Mouse (Mus musculus) forebrain, postnatal 0 days (tissue): Measurements from ENCODE around the gene Aldh18a1. TPM values are rescaled to one million over a fixed set of nuclear protein-coding genes. Genes with fewer than 3 reads are reported as not detected.

ENCODE experiments used
- ATAC-seq: fragments of 200-750 bp; cut with Nextera tagmentation; 2 replicates; pipeline ENCODE4 v1.8.0; 2017; ENCODE audit warnings: mild to moderate bottlenecking, moderate library complexity
- DNase-seq: peaks from one replicate; pipeline ENCODE4 v3.0.0-alpha.2; 2015
- H3K27ac ChIP-seq: fragments of 300-500 bp; sonication (generic); 2 replicates; pipeline ENCODE4 v1.5.1; 2014; ENCODE audit warnings: low read depth, mild to moderate bottlenecking, antibody characterized with exemption, low read length, moderate library complexity, mixed read lengths
- H3K27me3 ChIP-seq: fragments of 300-500 bp; sonication (generic); 2 replicates; pipeline ENCODE4 v1.6.1; 2014; ENCODE audit warnings: mild to moderate bottlenecking, low read length, mixed read lengths; ENCODE audit not compliant: insufficient read depth
- H3K36me3 ChIP-seq: fragments of 300-500 bp; sonication (generic); 2 replicates; pipeline ENCODE4 v1.6.1; 2014; ENCODE audit warnings: mild to moderate bottlenecking, moderate library complexity; ENCODE audit not compliant: insufficient read depth
- H3K4me1 ChIP-seq: fragments of 300-500 bp; sonication (generic); 2 replicates; pipeline ENCODE4 v1.6.1; 2014; ENCODE audit warnings: antibody characterized with exemption; ENCODE audit not compliant: insufficient read depth
- H3K4me2 ChIP-seq: fragments of 300-500 bp; sonication (generic); 2 replicates; pipeline ENCODE4 v1.6.1; 2014; ENCODE audit warnings: low read depth, mild to moderate bottlenecking, moderate library complexity
- H3K4me3 ChIP-seq: fragments of 300-500 bp; sonication (generic); 2 replicates; pipeline ENCODE4 v1.5.1; 2014; ENCODE audit warnings: low read depth, low read length, mixed read lengths
- H3K9ac ChIP-seq: fragments of 300-500 bp; sonication (generic); 2 replicates; pipeline ENCODE4 v1.6.1; 2014; ENCODE audit warnings: mild to moderate bottlenecking
- H3K9me3 ChIP-seq: fragments of 300-500 bp; sonication (generic); 2 replicates; pipeline ENCODE4 v1.6.1; 2016; ENCODE audit warnings: low read length
- CTCF ChIP-seq: sonication (generic); IDR thresholded peaks from 2 replicates; pipeline ENCODE4 v1.5.1; 2016; ENCODE audit warnings: antibody characterized with exemption, control low read depth, low read depth
- WGBS: fragments of 180-500 bp; shearing (Covaris S2); extraction: QIAGEN DNeasy Blood & Tissue Kit; methylation state at CpG from one replicate; pipeline ENCODE4 v1.1.7; 2014; 5-methylcytosine and 5-hydroxymethylcytosine counted together
- polyA plus RNA-seq: library from polyadenylated mRNA; unstranded; fragments of >200 nt; fragmentation: Nextera tagmentation; extraction: Ambion mirVana; gene quantifications from 2 replicates; pipeline ENCODE4 v1.2.1, GENCODE M21; 2015
- total RNA-seq: library from RNA; depleted of rRNA; stranded (reverse); fragments of >200 nt; gene quantifications from 2 replicates; pipeline ENCODE4 v1.2.3, GENCODE M21; 2014

Aldh18a1 gene
- total and polyA plus RNA-seq, 2 experiments from 2014 or later = 37.9 to 72.5 TPM

GRCm38 (mm10) chr19:40536526-40536925, 51.7 kb downstream of the Aldh18a1 start:
- TF ChIP-seq CTCF = no peak
- Histone ChIP-seq H3K27me3 (no peaks in the 10 kb centered on the region), H3K9ac (no peak overlapping the region), H3K27ac (no peak overlapping the region), H3K4me2 (no peak overlapping the region), H3K4me1 (no peaks in the 10 kb centered on the region), H3K9me3 (0 out of 2 replicates have a peak, but pooled peaks cover 2% of the 10 kb centered on the region), H3K36me3 (no peaks in the 10 kb centered on the region), H3K4me3 (no peak overlapping the region)
- DNase-seq (no peak), ATAC-seq (no peak)
- WGBS = 88% methylated on average over 6 of the region's 6 CpGs

- no peak overlapping the region for H3K4me2 ChIP-seq
Observed at GRCm38 (mm10) chr19:40532525-40532924, 55.7 kb downstream of the Aldh18a1 start.

GRCm38 (mm10) chr19:40530323-40530722, 57.9 kb downstream of the Aldh18a1 start:
- Histone ChIP-seq H3K27me3 (no peaks in the 10 kb centered on the region), H3K4me2 (no peak overlapping the region), H3K4me3 (no peak overlapping the region), H3K9ac (no peak overlapping the region), H3K36me3 (no peaks in the 10 kb centered on the region), H3K9me3 (no peaks in the 10 kb centered on the region), H3K4me1 (no peaks in the 10 kb centered on the region), H3K27ac (no peak overlapping the region)
- 88% methylated on average over 2 of the region's 2 CpGs for WGBS
- ATAC-seq (no peak), DNase-seq (no peak)
- no peak for TF ChIP-seq CTCF

More at GRCm38 (mm10) chr19:40532525-40532924, 55.7 kb downstream of the Aldh18a1 start:
- no peak for DNase-seq
- no peak for TF ChIP-seq CTCF
- H3K9me3 ChIP-seq = no peaks in the 10 kb centered on the region
- H3K4me3 ChIP-seq = no peak overlapping the region
- H3K36me3 ChIP-seq = no peaks in the 10 kb centered on the region
- no peaks in the 10 kb centered on the region for H3K4me1 ChIP-seq
- no peaks in the 10 kb centered on the region for H3K27me3 ChIP-seq
- 88% methylated on average over 5 of the region's 5 CpGs for WGBS
- H3K9ac ChIP-seq = no peak overlapping the region
- ATAC-seq = no peak
- no peak overlapping the region for H3K27ac ChIP-seq

GRCm38 (mm10) chr19:40528254-40528653, 60.0 kb downstream of the Aldh18a1 start:
- no peaks in the 10 kb centered on the region for H3K27me3 ChIP-seq
- no peak overlapping the region for H3K4me3 ChIP-seq
- no peak overlapping the region for H3K4me2 ChIP-seq
- no peak overlapping the region for H3K9ac ChIP-seq
- DNase-seq (no peak), ATAC-seq (no peak)
- no peak overlapping the region for H3K27ac ChIP-seq
- H3K9me3 ChIP-seq = no peaks in the 10 kb centered on the region
- no peak for TF ChIP-seq CTCF
- H3K4me1 ChIP-seq = no peaks in the 10 kb centered on the region
- no peaks in the 10 kb centered on the region for H3K36me3 ChIP-seq

GRCm38 (mm10) chr19:40526367-40527014, 61.8 kb downstream of the Aldh18a1 start:
- TF ChIP-seq CTCF = no peak
- no peak overlapping the region for H3K9ac ChIP-seq
- no peaks in the 10 kb centered on the region for H3K9me3 ChIP-seq
- no peaks in the 10 kb centered on the region for H3K27me3 ChIP-seq
- 68% methylated on average over 9 of the region's 9 CpGs for WGBS
- H3K27ac ChIP-seq = no peak overlapping the region
- no peak overlapping the region for H3K4me3 ChIP-seq
- H3K4me1 ChIP-seq = no peaks in the 10 kb centered on the region
- ATAC-seq (peak; percentile 68), DNase-seq (peak; percentile 33)
- H3K4me2 ChIP-seq = no peak overlapping the region
- H3K36me3 ChIP-seq = no peaks in the 10 kb centered on the region

GRCm38 (mm10) chr19:40523431-40524005, 64.7 kb downstream of the Aldh18a1 start:
- no peak overlapping the region for H3K4me3 ChIP-seq

GRCm38 (mm10) chr19:40520403-40520802, 67.9 kb downstream of the Aldh18a1 start:
- no peak overlapping the region for H3K27ac ChIP-seq
- ATAC-seq (no peak), DNase-seq (no peak)
- no peak overlapping the region for H3K4me3 ChIP-seq
- no peaks in the 10 kb centered on the region for H3K9me3 ChIP-seq
- 90% methylated on average over 5 of the region's 5 CpGs for WGBS
- no peaks in the 10 kb centered on the region for H3K4me1 ChIP-seq
- no peak for TF ChIP-seq CTCF
- H3K36me3 ChIP-seq = no peaks in the 10 kb centered on the region
- H3K27me3 ChIP-seq = no peaks in the 10 kb centered on the region
- H3K4me2 ChIP-seq = no peak overlapping the region
- H3K9ac ChIP-seq = no peak overlapping the region

More at GRCm38 (mm10) chr19:40523431-40524005, 64.7 kb downstream of the Aldh18a1 start:
- Histone ChIP-seq H3K27ac (no peak overlapping the region), H3K9ac (no peak overlapping the region), H3K4me2 (no peak overlapping the region), H3K4me1 (no peaks in the 10 kb centered on the region), H3K27me3 (no peaks in the 10 kb centered on the region), H3K36me3 (no peaks in the 10 kb centered on the region), H3K9me3 (no peaks in the 10 kb centered on the region)
- no peak for DNase-seq
- ATAC-seq = peak; percentile 29; the same call in 1 of the 2 replicates
- WGBS = 45% methylated on average over 8 of the region's 8 CpGs
- no peak for TF ChIP-seq CTCF
